Mouse (Mus musculus) embryonic facial prominence, embryonic 11.5 days (tissue): ENCODE results near the gene Ms4a15. TPM values are rescaled to one million over a fixed set of nuclear protein-coding genes. Genes with fewer than 3 reads are reported as not detected.

Experiments used
- ATAC-seq: fragments of 200-750 bp; cut with Nextera tagmentation; replicated peaks from 2 replicates; pipeline ENCODE4 v1.8.0; 2017; ENCODE audit warnings: low read depth; ENCODE audit not compliant: insufficient number of reproducible peaks, low FRiP score, low TSS enrichment
- DNase-seq: peaks from one replicate; pipeline ENCODE4 v3.0.0-alpha.2; 2015; ENCODE audit warnings: low spot score
- H3K27ac ChIP-seq: fragments of 300-500 bp; sonication (generic); replicated peaks from 2 replicates; pipeline ENCODE4 v1.5.1; 2014; ENCODE audit warnings: mild to moderate bottlenecking, low read depth, low read length, control low read depth
- H3K27me3 ChIP-seq: fragments of 300-500 bp; sonication (generic); 2 replicates; pipeline ENCODE4 v1.6.1; 2014; ENCODE audit warnings: mild to moderate bottlenecking, low read length, moderate library complexity, mixed read lengths; ENCODE audit not compliant: control insufficient read depth, insufficient read depth
- H3K36me3 ChIP-seq: fragments of 300-500 bp; sonication (generic); replicated peaks from 2 replicates; pipeline ENCODE4 v1.6.1; 2014; ENCODE audit warnings: low read depth, mild to moderate bottlenecking, low read length, moderate library complexity, mixed read lengths; ENCODE audit not compliant: control insufficient read depth, insufficient read depth
- H3K4me1 ChIP-seq: fragments of 300-500 bp; sonication (generic); 2 replicates; pipeline ENCODE4 v1.6.1; 2014; ENCODE audit warnings: low read length, mixed read lengths; ENCODE audit not compliant: control insufficient read depth, insufficient read depth
- H3K4me2 ChIP-seq: fragments of 300-500 bp; sonication (generic); 2 replicates; pipeline ENCODE4 v1.6.1; 2014; ENCODE audit warnings: low read depth, mild to moderate bottlenecking, control low read depth, low read length, moderate library complexity
- H3K4me3 ChIP-seq: fragments of 300-500 bp; sonication (generic); 2 replicates; pipeline ENCODE4 v1.5.1; 2014; ENCODE audit warnings: low read depth, low read length, control low read depth
- H3K9ac ChIP-seq: fragments of 300-500 bp; sonication (generic); replicated peaks from 2 replicates; pipeline ENCODE4 v1.6.1; 2014; ENCODE audit warnings: mild to moderate bottlenecking, control low read depth, low read length
- H3K9me3 ChIP-seq: fragments of 300-500 bp; sonication (generic); replicated peaks from 2 replicates; pipeline ENCODE4 v1.6.1; 2016; ENCODE audit warnings: mild to moderate bottlenecking, low read length, inconsistent platforms, mixed read lengths; ENCODE audit not compliant: control insufficient read depth
- WGBS: fragments of 180-500 bp; shearing (Covaris S2); extraction: QIAGEN DNeasy Blood & Tissue Kit; methylation state at CpG from one replicate; pipeline ENCODE4 v1.1.7; 2014; 5-methylcytosine and 5-hydroxymethylcytosine counted together
- polyA plus RNA-seq: library from polyadenylated mRNA; unstranded; fragments of >200 nt; fragmentation: Nextera tagmentation; extraction: Ambion mirVana; gene quantifications from 2 replicates; pipeline ENCODE4 v1.2.1, GENCODE M21; 2014

Ms4a15 gene
- polyA plus RNA-seq, 1 experiment from 2014 or later: not detected

- Histone ChIP-seq H3K36me3 (no peaks in the 10 kb centered on the region), H3K4me2 (no peak overlapping the region), H3K4me3 (no peak overlapping the region), H3K27ac (no peak overlapping the region), H3K9ac (no peak overlapping the region), H3K4me1 (no peaks in the 10 kb centered on the region), H3K9me3 (no peaks in the 10 kb centered on the region), H3K27me3 (no peaks in the 10 kb centered on the region)
- DNase-seq: peak; percentile 89
- ATAC-seq: no peak; the same call in 1 of the 2 replicates
- WGBS: 35% methylated on average over 11 of the region's 11 CpGs
These were observed 33.7 kb downstream of the Ms4a15 start for GRCm38 (mm10) chr19:10959085-10959977.

DNA sequence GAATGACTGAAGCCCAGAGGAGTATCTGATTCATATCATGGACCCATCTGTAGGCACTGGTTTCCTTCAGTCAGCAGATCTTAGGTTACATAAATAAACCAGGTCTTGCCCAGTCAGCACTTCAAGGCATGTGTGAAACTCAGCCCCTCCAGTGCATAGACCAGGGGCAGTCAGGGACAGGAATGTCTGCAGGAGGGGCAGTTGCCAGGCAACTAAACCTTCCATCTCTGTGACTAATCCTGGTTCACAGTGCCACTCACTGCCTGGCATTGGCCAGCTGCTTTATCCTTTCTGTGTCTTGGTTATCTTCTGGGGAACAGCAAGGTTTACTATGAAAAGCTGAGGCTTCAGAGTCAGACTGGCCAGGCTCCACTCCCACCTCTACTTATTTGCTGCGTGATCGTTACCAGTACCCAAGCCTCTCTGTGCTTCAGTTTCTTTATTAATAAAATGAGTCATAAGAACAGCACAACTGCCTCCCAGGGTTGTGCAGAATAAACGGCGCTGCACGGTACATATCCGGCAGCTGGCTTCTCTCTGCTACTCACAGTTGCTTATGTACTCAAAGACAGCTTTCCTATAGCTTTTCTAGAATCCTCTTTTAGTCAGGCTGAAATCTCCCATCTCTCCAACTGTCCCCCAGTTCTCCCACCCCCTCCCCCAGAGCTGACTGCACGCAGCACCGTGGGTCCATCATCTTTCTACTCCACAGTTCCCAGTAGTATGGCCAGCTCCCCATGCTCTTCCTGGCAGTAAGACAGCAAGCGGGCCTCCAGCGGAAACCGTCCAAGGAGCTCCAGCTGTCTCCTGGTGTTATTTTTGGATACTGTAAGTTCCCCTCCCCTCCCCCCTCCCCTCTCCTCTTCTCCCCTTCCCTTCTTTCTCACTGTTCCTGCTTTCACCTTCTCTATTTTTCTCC lies 40.8 kb downstream of the Ms4a15 start:
- H3K4me1 ChIP-seq: no peaks in the 10 kb centered on the region; the same call in 1 of the 2 replicates
- ATAC-seq: 0 out of 2 replicates have a peak, but pooled peaks have one; percentile 5
- 69% methylated on average over 11 of the region's 11 CpGs for WGBS
- peak; percentile 21 for DNase-seq
- no peaks in the 10 kb centered on the region for H3K27me3 ChIP-seq
- H3K9me3 ChIP-seq: no peaks in the 10 kb centered on the region
- H3K9ac ChIP-seq: no peak overlapping the region
- no peak overlapping the region for H3K4me2 ChIP-seq
- no peaks in the 10 kb centered on the region for H3K36me3 ChIP-seq
- H3K4me3 ChIP-seq: no peak overlapping the region
- H3K27ac ChIP-seq: peak overlapping the region; percentile 41; the same call in 1 of the 2 replicates

GRCm38 (mm10) chr19:10949558-10949957 lies 43.5 kb downstream of the Ms4a15 start:
- 39% methylated on average over 9 of the region's 9 CpGs for WGBS
- H3K27ac ChIP-seq: no peak overlapping the region
- H3K36me3 ChIP-seq: peaks cover 7% of the 10 kb centered on the region; the same call in 1 of the 2 replicates
- H3K4me2 ChIP-seq: peak overlapping the region; percentile 37; the same call in 1 of the 2 replicates
- no peak overlapping the region for H3K4me3 ChIP-seq
- H3K4me1 ChIP-seq: no peaks in the 10 kb centered on the region; the same call in 1 of the 2 replicates
- ATAC-seq (no peak), DNase-seq (no peak)
- no peaks in the 10 kb centered on the region for H3K27me3 ChIP-seq
- H3K9ac ChIP-seq: no peak overlapping the region; the same call in 1 of the 2 replicates
- no peaks in the 10 kb centered on the region for H3K9me3 ChIP-seq

DNA sequence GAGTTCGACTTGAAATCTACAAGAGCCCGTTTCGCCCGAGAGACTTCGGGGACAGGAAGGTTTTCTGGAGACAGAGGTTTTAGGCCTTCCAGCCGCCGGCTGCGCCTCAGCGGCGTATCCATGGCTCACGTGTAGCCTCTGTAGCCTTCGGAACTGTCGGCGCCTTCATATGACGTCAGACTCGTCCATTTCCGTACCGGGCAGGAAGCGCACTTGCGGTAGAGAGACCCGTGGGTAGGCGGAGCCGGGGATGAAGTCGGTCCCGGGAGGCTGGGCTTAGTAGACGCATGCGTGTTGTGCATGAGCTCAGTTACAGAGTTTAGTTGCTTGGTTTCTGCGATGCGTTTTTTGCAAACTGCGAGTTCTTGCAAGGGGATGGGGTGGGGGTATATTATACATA lies 43.9 kb downstream of the Ms4a15 start, which contains the start of gene Ccdc86:
Gene Ccdc86 (minus strand): TSS at position 155 of the 400 bp plus-strand sequence.
- 0% methylated on average over 30 of the region's 30 CpGs for WGBS
- peak within 1 kb of the TSS; percentile 79 for H3K9ac ChIP-seq
- peak within 1 kb of the TSS; percentile 97 for H3K4me2 ChIP-seq
- H3K4me3 ChIP-seq: peak within 1 kb of the TSS; percentile 80
- DNase-seq (peak; percentile 100), ATAC-seq (peak; percentile 96)
- peaks cover 9% of the 10 kb centered on the region; the same call in 1 of the 2 replicates for H3K36me3 ChIP-seq
- H3K27ac ChIP-seq: no peak within 1 kb of the TSS
- no peaks in the 10 kb centered on the region for H3K9me3 ChIP-seq
- H3K27me3 ChIP-seq: no peaks in the 10 kb centered on the region
- no peaks in the 10 kb centered on the region; the same call in 1 of the 2 replicates for H3K4me1 ChIP-seq

DNA sequence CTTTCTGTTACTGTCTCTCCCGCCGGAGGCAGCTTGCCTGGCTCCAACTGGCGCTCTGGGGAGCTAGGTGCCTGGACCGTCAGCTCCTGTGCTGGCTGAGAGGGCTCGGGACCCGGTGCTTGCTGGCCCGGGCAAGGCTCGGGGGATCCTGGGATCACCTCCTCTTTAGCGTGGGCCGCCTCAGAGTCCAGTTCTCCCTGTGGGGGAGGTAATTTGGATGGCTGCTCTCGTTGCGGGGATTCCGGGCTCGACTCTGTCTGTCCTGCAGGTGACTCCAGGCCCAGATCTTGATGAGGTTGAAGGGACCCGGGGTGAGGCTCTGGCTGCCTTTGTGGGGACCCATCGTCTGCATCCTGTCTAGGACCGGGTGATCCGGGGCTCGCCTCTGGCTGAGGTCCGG lies 44.6 kb downstream of the Ms4a15 start:
- ATAC-seq: no peak
- peak overlapping the region; percentile 79 for H3K9ac ChIP-seq
- WGBS: under 1% methylated on average over 20 of the region's 20 CpGs
- no peaks in the 10 kb centered on the region for H3K9me3 ChIP-seq
- H3K36me3 ChIP-seq: peaks cover 12% of the 10 kb centered on the region; the same call in 1 of the 2 replicates
- peak overlapping the region; percentile 97 for H3K4me2 ChIP-seq
- H3K4me1 ChIP-seq: no peaks in the 10 kb centered on the region; the same call in 1 of the 2 replicates
- no peak overlapping the region for H3K27ac ChIP-seq
- DNase-seq: no peak
- H3K27me3 ChIP-seq: no peaks in the 10 kb centered on the region
- H3K4me3 ChIP-seq: peak overlapping the region; percentile 80

DNA sequence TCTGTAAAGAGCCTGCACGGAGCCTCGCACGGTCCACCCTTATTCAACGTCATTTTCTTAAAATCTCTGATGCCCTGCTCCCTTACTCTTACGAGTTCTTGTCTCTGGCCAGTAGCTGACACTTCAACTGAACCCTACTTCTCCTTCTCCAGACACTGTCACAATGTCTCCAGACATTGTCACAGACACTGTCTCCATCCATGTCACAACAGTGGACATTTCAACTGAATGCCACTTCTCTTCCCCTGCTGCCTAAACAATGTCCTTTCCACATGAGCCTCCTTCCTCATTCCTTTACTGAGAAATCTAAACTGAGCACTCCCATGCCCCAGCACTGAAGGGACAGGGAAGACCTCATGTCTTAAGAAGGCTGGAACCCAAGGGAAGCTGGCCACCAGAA lies 45.8 kb downstream of the Ms4a15 start:
- H3K4me3 ChIP-seq: peak overlapping the region; percentile 80
- H3K36me3 ChIP-seq: peaks cover 12% of the 10 kb centered on the region; the same call in 1 of the 2 replicates
- 80% methylated on average over 5 of the region's 5 CpGs for WGBS
- no peaks in the 10 kb centered on the region for H3K9me3 ChIP-seq
- no peak for DNase-seq
- ATAC-seq: no peak
- H3K4me2 ChIP-seq: peak overlapping the region; percentile 97
- no peaks in the 10 kb centered on the region for H3K27me3 ChIP-seq
- no peak overlapping the region for H3K27ac ChIP-seq
- no peaks in the 10 kb centered on the region; the same call in 1 of the 2 replicates for H3K4me1 ChIP-seq
- no peak overlapping the region; the same call in 1 of the 2 replicates for H3K9ac ChIP-seq

DNA sequence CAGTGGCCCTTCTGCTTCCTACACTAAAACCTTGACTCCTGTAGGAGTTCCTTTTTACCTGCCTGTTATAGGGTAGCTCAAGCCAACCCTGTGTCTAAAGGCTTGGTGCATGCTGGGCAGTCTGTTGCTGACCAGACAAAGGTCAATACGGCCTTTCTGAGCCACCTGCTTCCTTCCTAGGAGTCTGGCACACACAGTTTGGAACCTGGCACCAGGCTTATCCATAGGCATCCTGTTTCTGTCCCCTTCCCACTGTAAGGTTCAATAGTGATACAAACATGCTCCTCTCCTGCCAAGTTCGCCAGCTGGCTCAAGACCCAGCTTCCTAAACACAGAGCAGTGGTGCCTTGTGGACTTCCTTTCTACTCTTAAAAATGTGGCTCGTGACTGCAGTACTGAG lies 46.5 kb downstream of the Ms4a15 start:
- no peak for DNase-seq
- Histone ChIP-seq H3K4me2 (no peak overlapping the region), H3K4me1 (no peaks in the 10 kb centered on the region; the same call in 1 of the 2 replicates), H3K36me3 (peaks cover 12% of the 10 kb centered on the region; the same call in 1 of the 2 replicates), H3K9me3 (no peaks in the 10 kb centered on the region), H3K27me3 (no peaks in the 10 kb centered on the region), H3K27ac (no peak overlapping the region), H3K9ac (no peak overlapping the region), H3K4me3 (no peak overlapping the region)
- ATAC-seq: no peak
- 79% methylated on average over 3 of the region's 3 CpGs for WGBS
